Mouse (Mus musculus): ENCODE results near the gene Hist2h2aa2.

GRCm38 (mm10) chr3:96262216-96262875 is 22.3 kb upstream of the Hist2h2aa2 start:
- TF ChIP-seq POLR2A (IDR thresholded peaks at IDR 0.05; ENCODE audit: borderline replicate concordance, insufficient read depth, low read length) (peak; percentile 80; the same call in 1 of the 2 replicates), CTCF (IDR thresholded peaks at IDR 0.05; ENCODE audit: borderline replicate concordance, insufficient read depth, low read depth, low read length) (no peak)
